ENCODE assay signal across 15 mouse cellular contexts in genomic region chr5:111824600-111825130, GRCm38 (mm10).
A peak's percentile ranks its signal among the peaks of the same experiment; 100 is the strongest.
DNase-seq lines count a peak whose midpoint lies in the region; ATAC-seq and TF ChIP-seq lines count a peak whose summit lies in the region.
"Had no signal": no experiment of that assay in that cellular context is flagged by ENCODE, and none has a peak within 500 bp of the region (broad histone marks: within the 10 kb centered on the region; RNA-seq: fewer than 3 reads in every experiment).

No protein-coding gene starts in this region.

- H3K27ac ChIP-seq in heart, postnatal 0 days (ENCODE audit: low read depth), result no peak overlapping the region
- no peak overlapping the region for H3K27ac ChIP-seq in heart, embryonic 11.5 days (ENCODE audit: low read depth, low read length)
- H3K27ac ChIP-seq in kidney, postnatal 0 days, result peak overlapping the region; percentile 47; the same call in 1 of the 2 replicates
- no peak overlapping the region; the same call in 1 of the 2 replicates for H3K27ac ChIP-seq in neural tube, embryonic 15.5 days (replicated peaks)
- H3K27ac ChIP-seq: embryonic facial prominence, embryonic 12.5 days; forebrain, embryonic 10.5 days; hindbrain, embryonic 14.5 days; liver, embryonic 13.5 days had no signal

- WGBS in heart, postnatal 0 days, result 37% methylated on average over 4 of the region's 4 CpGs
- 54% methylated on average over 4 of the region's 4 CpGs for WGBS in heart, embryonic 11.5 days (ENCODE audit: insufficient replicate concordance)
- WGBS in kidney, postnatal 0 days, result 53% methylated on average over 4 of the region's 4 CpGs
- 77% methylated on average over 4 of the region's 4 CpGs for WGBS in neural tube, embryonic 15.5 days

- H3K36me3 ChIP-seq in heart, postnatal 0 days (replicated peaks; ENCODE audit: control insufficient read depth, insufficient read depth, low read length), result no peaks in the 10 kb centered on the region
- no peaks in the 10 kb centered on the region for H3K36me3 ChIP-seq in heart, embryonic 11.5 days (ENCODE audit: control insufficient read depth, insufficient read depth, low read length)
- H3K36me3 ChIP-seq in kidney, postnatal 0 days (ENCODE audit: insufficient read depth, low read length), result no peaks in the 10 kb centered on the region
- no peaks in the 10 kb centered on the region for H3K36me3 ChIP-seq in neural tube, embryonic 15.5 days
- H3K36me3 ChIP-seq: embryonic facial prominence, embryonic 12.5 days; forebrain, embryonic 10.5 days; G1E; liver, embryonic 13.5 days had no signal

- H3K27me3 ChIP-seq in heart, postnatal 0 days (ENCODE audit: control insufficient read depth, insufficient read depth, low read length), result peaks cover 10% of the 10 kb centered on the region
- peaks cover 6% of the 10 kb centered on the region; the same call in 1 of the 2 replicates for H3K27me3 ChIP-seq in heart, embryonic 11.5 days (ENCODE audit: control insufficient read depth, insufficient read depth, low read length)
- no peaks in the 10 kb centered on the region for H3K27me3 ChIP-seq in kidney, postnatal 0 days (ENCODE audit: insufficient read depth, low read length)
- H3K27me3 ChIP-seq in neural tube, embryonic 15.5 days (replicated peaks), result no peaks in the 10 kb centered on the region; the same call in 1 of the 2 replicates
- H3K27me3 ChIP-seq: embryonic facial prominence, embryonic 12.5 days; liver, embryonic 13.5 days had no signal

- no peaks in the 10 kb centered on the region for H3K9me3 ChIP-seq in heart, postnatal 0 days (replicated peaks; ENCODE audit: control insufficient read depth, low read length)
- no peaks in the 10 kb centered on the region for H3K9me3 ChIP-seq in heart, embryonic 11.5 days (replicated peaks; ENCODE audit: control insufficient read depth, low read length)
- no peaks in the 10 kb centered on the region for H3K9me3 ChIP-seq in kidney, postnatal 0 days (replicated peaks; ENCODE audit: low read length)
- no peaks in the 10 kb centered on the region for H3K9me3 ChIP-seq in neural tube, embryonic 15.5 days (replicated peaks)
- H3K9me3 ChIP-seq: embryonic facial prominence, embryonic 12.5 days; forebrain, embryonic 10.5 days; liver, embryonic 13.5 days had no signal

- no peak for DNase-seq in heart, postnatal 0 days (ENCODE audit: low spot score)
- peak; percentile 38 to 56 for DNase-seq in heart, postnatal 14 days
- peak; percentile 80 for DNase-seq in kidney, postnatal 0 days (ENCODE audit: low spot score)
- peak; percentile 41 for DNase-seq in lung, postnatal 14 days
- DNase-seq in adrenal gland, postnatal 10 days, result no peak
- DNase-seq in left cerebral cortex, postnatal 25 days (ENCODE audit: low spot score in 2 of 2), result no peak
- DNase-seq: cerebellum, postnatal 36 days; liver, embryonic 13.5 days; thymus, adult 18-20 months had no signal

- no peak for TF ChIP-seq EP300 in heart, postnatal 0 days (IDR thresholded peaks at IDR 0.05; ENCODE audit: low read depth)

- TF ChIP-seq CTCF in heart, postnatal 0 days (IDR thresholded peaks at IDR 0.05; ENCODE audit: low read depth), result no peak
- no peak for TF ChIP-seq CTCF in kidney, postnatal 0 days (IDR thresholded peaks at IDR 0.05; ENCODE audit: low read depth)

- H3K4me2 ChIP-seq in heart, postnatal 0 days (ENCODE audit: low read depth, low read length), result no peak overlapping the region
- H3K4me2 ChIP-seq in heart, embryonic 11.5 days, result no peak overlapping the region
- H3K4me2 ChIP-seq in kidney, postnatal 0 days (ENCODE audit: low read length), result no peak overlapping the region
- H3K4me2 ChIP-seq in neural tube, embryonic 15.5 days, result no peak overlapping the region
- H3K4me2 ChIP-seq: embryonic facial prominence, embryonic 12.5 days; hindbrain, embryonic 14.5 days; liver, embryonic 13.5 days had no signal

- no peak overlapping the region for H3K4me3 ChIP-seq in heart, postnatal 0 days (ENCODE audit: low read depth, low read length)
- H3K4me3 ChIP-seq in heart, embryonic 11.5 days (ENCODE audit: low read depth, low read length), result no peak overlapping the region
- no peak overlapping the region for H3K4me3 ChIP-seq in kidney, postnatal 0 days (replicated peaks; ENCODE audit: low read depth, low read length)
- H3K4me3 ChIP-seq in neural tube, embryonic 15.5 days (replicated peaks), result no peak overlapping the region
- H3K4me3 ChIP-seq: embryonic facial prominence, embryonic 12.5 days; forebrain, embryonic 10.5 days; liver, embryonic 13.5 days had no signal

- no peak overlapping the region for H3K9ac ChIP-seq in heart, postnatal 0 days (replicated peaks; ENCODE audit: low read depth, low read length)
- H3K9ac ChIP-seq in heart, embryonic 11.5 days (ENCODE audit: low read depth, low read length), result no peak overlapping the region
- H3K9ac ChIP-seq in kidney, postnatal 0 days (ENCODE audit: low read depth, low read length), result no peak overlapping the region
- no peak overlapping the region for H3K9ac ChIP-seq in neural tube, embryonic 15.5 days (replicated peaks)
- H3K9ac ChIP-seq: embryonic facial prominence, embryonic 12.5 days; hindbrain, embryonic 14.5 days; liver, embryonic 13.5 days had no signal

- H3K4me1 ChIP-seq in heart, postnatal 0 days (ENCODE audit: control insufficient read depth, insufficient read depth), result no peaks in the 10 kb centered on the region
- no peaks in the 10 kb centered on the region; the same call in 1 of the 2 replicates for H3K4me1 ChIP-seq in heart, embryonic 11.5 days (ENCODE audit: control insufficient read depth, insufficient read depth, low read length)
- H3K4me1 ChIP-seq in kidney, postnatal 0 days (replicated peaks; ENCODE audit: insufficient read depth, low read length), result no peaks in the 10 kb centered on the region; the same call in 1 of the 2 replicates
- 0 out of 2 replicates have a peak, but pooled peaks cover 3% of the 10 kb centered on the region for H3K4me1 ChIP-seq in neural tube, embryonic 15.5 days
- H3K4me1 ChIP-seq: embryonic facial prominence, embryonic 12.5 days; liver, embryonic 13.5 days had no signal

- intact Hi-C loops in heart, postnatal 14 days (cut with DNase I), result loop anchor here (5.0 kb wide), 1 partner anchor 407 kb away; the partner anchor contains the start of gene Mn1
- intact Hi-C loops in left cerebral cortex, postnatal 25 days (cut with DNase I), result no loop called here

- peak; percentile 45; the same call in 1 of the 2 replicates for ATAC-seq in heart, postnatal 0 days (ENCODE audit: insufficient read depth, low read depth)
- no peak for ATAC-seq in heart, embryonic 11.5 days (replicated peaks; ENCODE audit: insufficient number of reproducible peaks, low FRiP score, low TSS enrichment)
- ATAC-seq in kidney, postnatal 0 days (replicated peaks; ENCODE audit: low FRiP score, low read depth), result peak; percentile 54; the same call in 1 of the 2 replicates
- no peak for ATAC-seq in neural tube, embryonic 15.5 days (ENCODE audit: low FRiP score)

Comparison
In these comparisons a context has a peak if more than half of its experiments do, and no peak if none do; other contexts are left out.
1. ATAC-seq: peak in heart, postnatal 0 days (single experiment) and kidney, postnatal 0 days (single experiment); none in heart, embryonic 11.5 days (single experiment) and neural tube, embryonic 15.5 days (single experiment).
2. DNase-seq: peak in heart, postnatal 14 days (2 of 2), kidney, postnatal 0 days (single experiment) and lung, postnatal 14 days (single experiment); none in heart, postnatal 0 days (single experiment), adrenal gland, postnatal 10 days (single experiment) and left cerebral cortex, postnatal 25 days (0 of 2).